Mouse (Mus musculus) ES-Bruce4 (cell line): ENCODE results near the gene Ergic1.
A peak's percentile ranks its signal among the peaks of the same experiment; 100 is the strongest.

Experiments used
- EP300 ChIP-seq: IDR thresholded peaks from 2 replicates; pipeline ENCODE4 v1.6.1; 2011; ENCODE audit warnings: low read depth, low read length; ENCODE audit not compliant: insufficient read depth
- POLR2A ChIP-seq: IDR thresholded peaks from one replicate; pipeline ENCODE4 v1.8.1; 2011; ENCODE audit warnings: low read length; ENCODE audit not compliant: insufficient read depth

- TF ChIP-seq EP300 (0 out of 2 replicates have a peak, but pooled peaks have one; percentile 47), POLR2A (no peak)
Observed at GRCm38 (mm10) chr17:26605636-26606035, 44.3 kb downstream of the Ergic1 start.
